Mouse (Mus musculus): ENCODE measurements around the gene A930002H24Rik. TPM values are rescaled to one million over a fixed set of nuclear protein-coding genes. Genes with fewer than 3 reads are reported as not detected.

The A930002H24Rik gene
- polyA plus RNA-seq, 1 experiment from 2014 or later: 1.3 TPM

DNA sequence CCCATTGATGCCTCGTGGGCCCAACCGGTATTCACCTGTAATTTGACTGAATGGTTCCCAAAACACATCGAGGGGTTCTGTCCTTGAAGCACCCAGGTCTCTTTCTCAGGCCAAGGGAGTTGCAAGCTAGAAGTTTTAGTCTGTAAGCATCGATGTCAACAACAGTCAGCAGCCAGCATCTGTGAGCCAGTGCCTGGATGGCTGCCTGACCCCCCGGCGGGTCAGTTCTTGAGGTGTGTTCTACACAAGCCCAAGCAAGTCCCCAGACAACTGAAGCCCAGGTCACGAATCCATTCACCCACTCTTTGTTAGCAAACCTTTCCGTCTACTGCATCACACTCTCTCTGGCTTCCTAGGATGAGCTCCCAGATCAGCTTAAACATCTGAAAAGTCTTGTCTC, 37.4 kb downstream of the A930002H24Rik start:
- H3K27me3 ChIP-seq (replicated peaks; ENCODE audit: control insufficient read depth, insufficient read depth, low read length): no peaks in the 10 kb centered on the region
- WGBS: 86% methylated on average over 8 of the region's 8 CpGs
- no peak overlapping the region for H3K9ac ChIP-seq (ENCODE audit: low read length)
- no peak overlapping the region for H3K4me2 ChIP-seq (ENCODE audit: low read length)
- ATAC-seq (no peak), DNase-seq (ENCODE audit: low spot score) (no peak)
- H3K9me3 ChIP-seq (replicated peaks; ENCODE audit: control insufficient read depth, low read length): no peaks in the 10 kb centered on the region
- no peaks in the 10 kb centered on the region for H3K36me3 ChIP-seq (ENCODE audit: control insufficient read depth, insufficient read depth, low read length)
- no peak overlapping the region for H3K4me3 ChIP-seq (ENCODE audit: low read depth, low read length)
- H3K27ac ChIP-seq (ENCODE audit: low read depth, low read length): no peak overlapping the region
- H3K4me1 ChIP-seq (ENCODE audit: control insufficient read depth, insufficient read depth, low read length): no peaks in the 10 kb centered on the region

GRCm38 (mm10) chr17:63824141-63824540, 39.5 kb downstream of the A930002H24Rik start:
- H3K9ac ChIP-seq (ENCODE audit: low read length): no peak overlapping the region
- H3K36me3 ChIP-seq (ENCODE audit: control insufficient read depth, insufficient read depth, low read length): no peaks in the 10 kb centered on the region
- WGBS: 95% methylated on average over 4 of the region's 4 CpGs
- no peak overlapping the region for H3K4me2 ChIP-seq (ENCODE audit: low read length)
- no peaks in the 10 kb centered on the region for H3K4me1 ChIP-seq (ENCODE audit: control insufficient read depth, insufficient read depth, low read length)
- DNase-seq (ENCODE audit: low spot score) (no peak), ATAC-seq (no peak)
- no peaks in the 10 kb centered on the region for H3K9me3 ChIP-seq (replicated peaks; ENCODE audit: control insufficient read depth, low read length)
- H3K27ac ChIP-seq (ENCODE audit: low read depth, low read length): no peak overlapping the region
- H3K4me3 ChIP-seq (ENCODE audit: low read depth, low read length): no peak overlapping the region
- no peaks in the 10 kb centered on the region for H3K27me3 ChIP-seq (replicated peaks; ENCODE audit: control insufficient read depth, insufficient read depth, low read length)

DNA sequence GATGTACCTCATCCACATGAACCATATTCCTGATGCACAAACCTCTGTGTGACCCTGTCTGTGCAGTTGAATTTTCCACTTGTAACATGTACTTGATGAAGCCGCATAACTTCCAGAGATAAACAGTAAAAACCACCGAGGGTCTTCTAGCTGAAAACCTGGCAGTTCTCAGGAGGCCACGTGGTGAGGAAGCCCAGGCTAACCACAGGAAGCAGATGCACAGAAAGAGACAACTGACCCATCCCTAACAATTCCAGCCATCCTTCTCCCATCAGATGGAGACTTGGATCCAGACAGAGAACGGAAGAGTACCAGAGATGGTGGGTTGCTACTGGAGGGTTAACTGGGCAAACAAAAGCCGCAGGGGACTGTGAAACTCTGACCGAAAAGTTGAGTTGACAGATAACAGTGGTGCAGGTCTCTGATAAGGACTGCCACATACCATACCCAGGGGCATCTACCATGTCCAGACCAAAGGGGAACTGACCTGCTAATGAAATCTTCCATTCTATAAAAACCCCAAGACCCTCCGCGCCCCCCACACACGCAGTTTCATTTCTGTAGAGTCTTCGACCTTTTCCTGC, 45.1 kb downstream of the A930002H24Rik start:
- WGBS: 95% methylated on average over 10 of the region's 10 CpGs

DNA sequence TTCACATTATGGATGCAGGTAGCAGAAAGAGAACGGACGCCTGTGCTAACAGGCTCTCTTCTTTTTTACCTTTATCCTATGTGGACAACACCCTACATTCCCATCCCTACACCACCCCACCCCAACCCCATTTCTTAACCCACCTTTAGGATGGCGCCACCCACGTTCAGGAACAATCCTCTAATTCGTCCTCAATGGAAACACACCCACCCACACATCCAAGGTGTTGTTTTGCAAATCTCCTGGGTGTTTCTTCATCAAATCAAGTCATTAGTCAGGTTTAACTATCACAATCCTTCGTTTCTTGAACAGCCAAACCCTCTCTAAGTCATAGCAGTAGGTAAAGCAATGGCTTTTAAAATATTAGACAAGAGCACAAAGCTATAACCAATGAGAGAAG, 50.0 kb downstream of the A930002H24Rik start:
- Histone ChIP-seq H3K4me2 (ENCODE audit: low read length) (no peak overlapping the region), H3K9me3 (replicated peaks; ENCODE audit: control insufficient read depth, low read length) (no peaks in the 10 kb centered on the region), H3K4me3 (ENCODE audit: low read depth, low read length) (no peak overlapping the region), H3K9ac (ENCODE audit: low read length) (no peak overlapping the region), H3K4me1 (ENCODE audit: control insufficient read depth, insufficient read depth, low read length) (peaks cover 16% of the 10 kb centered on the region), H3K27me3 (replicated peaks; ENCODE audit: control insufficient read depth, insufficient read depth, low read length) (no peaks in the 10 kb centered on the region), H3K27ac (ENCODE audit: low read depth, low read length) (no peak overlapping the region), H3K36me3 (ENCODE audit: control insufficient read depth, insufficient read depth, low read length) (no peaks in the 10 kb centered on the region)
- no peak for DNase-seq (ENCODE audit: low spot score)
- ATAC-seq: no peak
- WGBS: 84% methylated on average over 6 of the region's 6 CpGs

More for the DNA sequence above, 45.1 kb downstream of the A930002H24Rik start:
- Histone ChIP-seq H3K9ac (ENCODE audit: low read length) (no peak overlapping the region), H3K36me3 (ENCODE audit: control insufficient read depth, insufficient read depth, low read length) (no peaks in the 10 kb centered on the region), H3K4me3 (ENCODE audit: low read depth, low read length) (no peak overlapping the region), H3K9me3 (replicated peaks; ENCODE audit: control insufficient read depth, low read length) (no peaks in the 10 kb centered on the region), H3K27me3 (replicated peaks; ENCODE audit: control insufficient read depth, insufficient read depth, low read length) (no peaks in the 10 kb centered on the region), H3K4me1 (ENCODE audit: control insufficient read depth, insufficient read depth, low read length) (no peaks in the 10 kb centered on the region), H3K27ac (ENCODE audit: low read depth, low read length) (no peak overlapping the region), H3K4me2 (ENCODE audit: low read length) (no peak overlapping the region)
- DNase-seq (ENCODE audit: low spot score) (no peak), ATAC-seq (no peak)

Other genes with a start within 250 kb of the A930002H24Rik start
- gene Fer, start 729 bp downstream of the A930002H24Rik start, polyA plus RNA-seq (2014; fragmentation: Nextera tagmentation; extraction: Ambion mirVana): 31.8 and 36.0 TPM in 2 replicates

Measured in forebrain, embryonic 14.5 days (tissue).